Mouse (Mus musculus): Measurements from ENCODE around the gene Twist2. TPM values are rescaled to one million over a fixed set of nuclear protein-coding genes. Genes with fewer than 3 reads are reported as not detected.

Gene Twist2
- total RNA-seq, 1 experiment: 2.6 TPM

- Histone ChIP-seq H3K9ac (ENCODE audit: insufficient read depth, low read depth, low read length, poor library complexity, severe bottlenecking) (no peak overlapping the region), H3K27ac (ENCODE audit: insufficient read depth, low read depth, low read length, poor library complexity, severe bottlenecking) (no peak overlapping the region), H3K4me3 (ENCODE audit: insufficient read depth in 1 of 2, low read depth in 1 of 2, low read length in 2 of 2, poor library complexity in 1 of 2, severe bottlenecking in 1 of 2) (peak overlapping the region; percentile 53 to 58; a peak in 2 of 4 replicates)
Observed at GRCm38 (mm10) chr1:91802406-91803121, 1.3 kb downstream of the Twist2 start.

GRCm38 (mm10) chr1:91803416-91803815, 2.2 kb downstream of the Twist2 start:
- H3K9me3 ChIP-seq (ENCODE audit: control insufficient read depth, insufficient read depth, low read depth, low read length): no peaks in the 10 kb centered on the region

More at GRCm38 (mm10) chr1:91802406-91803121, 1.3 kb downstream of the Twist2 start:
- in situ Hi-C loops (cut with MboI; ENCODE audit: low sequenced_read_pairs in 2 of 2, unreplicated experiment in 2 of 2): no loop called here
- DNase-seq (ENCODE audit: low read depth, low spot score): no peak
- Histone ChIP-seq H3K9me3 (ENCODE audit: control insufficient read depth, insufficient read depth, low read depth, low read length) (no peaks in the 10 kb centered on the region), H3K36me3 (ENCODE audit: control insufficient read depth, insufficient read depth, low read length, poor library complexity, severe bottlenecking) (no peaks in the 10 kb centered on the region), H3K4me1 (ENCODE audit: control insufficient read depth in 2 of 2, insufficient read depth in 2 of 2, low read length in 2 of 2, poor library complexity in 1 of 2) (peaks cover 0 to 5% of the 10 kb centered on the region in 2 experiments; a peak in 1 of 4 replicates)
- TF ChIP-seq HCFC1 (IDR thresholded peaks at IDR 0.05; ENCODE audit: borderline replicate concordance, insufficient read depth, low read length) (no peak), ZC3H11A (IDR thresholded peaks at IDR 0.05; ENCODE audit: borderline replicate concordance, low read depth, low read length) (no peak), ZNF384 (IDR thresholded peaks at IDR 0.05; ENCODE audit: low read depth, low read length) (no peak), CHD2 (IDR thresholded peaks at IDR 0.05; ENCODE audit: low read depth, low read length) (no peak), MAFK (IDR thresholded peaks at IDR 0.05; ENCODE audit: insufficient read depth, low read depth, low read length) (no peak)

GRCm38 (mm10) chr1:91816067-91816466, 14.8 kb downstream of the Twist2 start:
- Histone ChIP-seq H3K4me3 (ENCODE audit: insufficient read depth in 1 of 2, low read depth in 1 of 2, low read length in 2 of 2, poor library complexity in 1 of 2, severe bottlenecking in 1 of 2) (no peak overlapping the region), H3K9me3 (ENCODE audit: control insufficient read depth, insufficient read depth, low read depth, low read length) (no peaks in the 10 kb centered on the region), H3K4me1 (ENCODE audit: control insufficient read depth in 2 of 2, insufficient read depth in 2 of 2, low read length in 2 of 2, poor library complexity in 1 of 2) (no peaks in the 10 kb centered on the region), H3K36me3 (ENCODE audit: control insufficient read depth, insufficient read depth, low read length, poor library complexity, severe bottlenecking) (no peaks in the 10 kb centered on the region), H3K9ac (ENCODE audit: insufficient read depth, low read depth, low read length, poor library complexity, severe bottlenecking) (no peak overlapping the region), H3K27ac (ENCODE audit: insufficient read depth, low read depth, low read length, poor library complexity, severe bottlenecking) (no peak overlapping the region)
- no peak for TF ChIP-seq HCFC1 (IDR thresholded peaks at IDR 0.05; ENCODE audit: borderline replicate concordance, insufficient read depth, low read length)
- no peak for TF ChIP-seq CHD2 (IDR thresholded peaks at IDR 0.05; ENCODE audit: low read depth, low read length)
- TF ChIP-seq ZNF384 (IDR thresholded peaks at IDR 0.05; ENCODE audit: low read depth, low read length): no peak
- TF ChIP-seq ZC3H11A (IDR thresholded peaks at IDR 0.05; ENCODE audit: borderline replicate concordance, low read depth, low read length): no peak
- no peak for TF ChIP-seq MAFK (IDR thresholded peaks at IDR 0.05; ENCODE audit: insufficient read depth, low read depth, low read length)
- DNase-seq (ENCODE audit: low read depth, low spot score): no peak
- in situ Hi-C loops (cut with MboI; ENCODE audit: low sequenced_read_pairs in 2 of 2, unreplicated experiment in 2 of 2): no loop called here

More at GRCm38 (mm10) chr1:91803416-91803815, 2.2 kb downstream of the Twist2 start:
- DNase-seq (ENCODE audit: low read depth, low spot score): no peak
- in situ Hi-C loops (cut with MboI; ENCODE audit: low sequenced_read_pairs in 2 of 2, unreplicated experiment in 2 of 2): no loop called here
- Histone ChIP-seq H3K4me3 (ENCODE audit: insufficient read depth in 1 of 2, low read depth in 1 of 2, low read length in 2 of 2, poor library complexity in 1 of 2, severe bottlenecking in 1 of 2) (no peak overlapping the region), H3K4me1 (ENCODE audit: control insufficient read depth in 2 of 2, insufficient read depth in 2 of 2, low read length in 2 of 2, poor library complexity in 1 of 2) (peaks cover 0 to 5% of the 10 kb centered on the region in 2 experiments; a peak in 1 of 4 replicates), H3K36me3 (ENCODE audit: control insufficient read depth, insufficient read depth, low read length, poor library complexity, severe bottlenecking) (no peaks in the 10 kb centered on the region), H3K9ac (ENCODE audit: insufficient read depth, low read depth, low read length, poor library complexity, severe bottlenecking) (no peak overlapping the region), H3K27ac (ENCODE audit: insufficient read depth, low read depth, low read length, poor library complexity, severe bottlenecking) (no peak overlapping the region)
- TF ChIP-seq ZC3H11A (IDR thresholded peaks at IDR 0.05; ENCODE audit: borderline replicate concordance, low read depth, low read length) (no peak), CHD2 (IDR thresholded peaks at IDR 0.05; ENCODE audit: low read depth, low read length) (no peak), ZNF384 (IDR thresholded peaks at IDR 0.05; ENCODE audit: low read depth, low read length) (no peak), MAFK (IDR thresholded peaks at IDR 0.05; ENCODE audit: insufficient read depth, low read depth, low read length) (no peak)

- no peak for DNase-seq (ENCODE audit: low read depth, low spot score)
- no peak for TF ChIP-seq ZC3H11A (IDR thresholded peaks at IDR 0.05; ENCODE audit: borderline replicate concordance, low read depth, low read length)
- no peak for TF ChIP-seq CHD2 (IDR thresholded peaks at IDR 0.05; ENCODE audit: low read depth, low read length)
- TF ChIP-seq ZNF384 (IDR thresholded peaks at IDR 0.05; ENCODE audit: low read depth, low read length): no peak
- no peak for TF ChIP-seq MAFK (IDR thresholded peaks at IDR 0.05; ENCODE audit: insufficient read depth, low read depth, low read length)
- TF ChIP-seq HCFC1 (IDR thresholded peaks at IDR 0.05; ENCODE audit: borderline replicate concordance, insufficient read depth, low read length): no peak
- Histone ChIP-seq H3K4me1 (ENCODE audit: control insufficient read depth in 2 of 2, insufficient read depth in 2 of 2, low read length in 2 of 2, poor library complexity in 1 of 2) (no peaks in the 10 kb centered on the region), H3K9me3 (ENCODE audit: control insufficient read depth, insufficient read depth, low read depth, low read length) (no peaks in the 10 kb centered on the region), H3K9ac (ENCODE audit: insufficient read depth, low read depth, low read length, poor library complexity, severe bottlenecking) (no peak overlapping the region), H3K4me3 (ENCODE audit: insufficient read depth in 1 of 2, low read depth in 1 of 2, low read length in 2 of 2, poor library complexity in 1 of 2, severe bottlenecking in 1 of 2) (no peak overlapping the region), H3K36me3 (ENCODE audit: control insufficient read depth, insufficient read depth, low read length, poor library complexity, severe bottlenecking) (no peaks in the 10 kb centered on the region), H3K27ac (ENCODE audit: insufficient read depth, low read depth, low read length, poor library complexity, severe bottlenecking) (no peak overlapping the region)
- in situ Hi-C loops (cut with MboI; ENCODE audit: low sequenced_read_pairs in 2 of 2, unreplicated experiment in 2 of 2): no loop called here
Observed at GRCm38 (mm10) chr1:91816571-91816970, 15.3 kb downstream of the Twist2 start.

Data from ES-E14 (cell line).